Mouse (Mus musculus) left cerebral cortex, adult 8-10 months (tissue): ENCODE measurements around the gene Rmnd5b. TPM values are rescaled to one million over a fixed set of nuclear protein-coding genes. Genes with fewer than 3 reads are reported as not detected.
A peak's percentile ranks its signal among the peaks of the same experiment; 100 is the strongest.
"Not testable (repeated sequence)": the region's sequence is repeated elsewhere in the genome, so short reads cannot be mapped to it uniquely, and the experiment has no call there.

ENCODE experiments used
- DNase-seq, 2 experiments: peaks; one replicate each; pipeline ENCODE4 v3.0.0; 2022; ENCODE audit warnings: low spot score in 2 of 2
- total RNA-seq, 4 experiments: library from RNA; stranded (reverse); gene quantifications; 2 replicates each; pipeline ENCODE4 v1.2.4; 2022

Gene Rmnd5b
- 10 to 100 TPM; 48.2 to 59.4 (median 54.7) TPM for total RNA-seq

GRCm38 (mm10) chr11:51635525-51636322 lies at the start of gene Rmnd5b:
TSS of gene Rmnd5b (minus strand) at chr11:51635896.
- DNase-seq: peak; percentile 92 to 94

- no peak for DNase-seq
These were observed 46.3 kb upstream of the Rmnd5b start for GRCm38 (mm10) chr11:51681976-51682374.

GRCm38 (mm10) chr11:51681324-51681975 lies 45.8 kb upstream of the Rmnd5b start:
- DNase-seq: peak; percentile 46 to 67

GRCm38 (mm10) chr11:51679466-51679865 lies 43.8 kb upstream of the Rmnd5b start:
- no peak for DNase-seq

GRCm38 (mm10) chr11:51677737-51678418 lies 42.2 kb upstream of the Rmnd5b start:
- DNase-seq: no peak

- no peak for DNase-seq
These were observed 39.7 kb upstream of the Rmnd5b start for GRCm38 (mm10) chr11:51675386-51675785.

- no peak for DNase-seq
These were observed 37.6 kb upstream of the Rmnd5b start for GRCm38 (mm10) chr11:51673291-51673690.

- no peak for DNase-seq
These were observed 35.7 kb upstream of the Rmnd5b start for GRCm38 (mm10) chr11:51671376-51671775.

- DNase-seq: no peak
These were observed 35.1 kb upstream of the Rmnd5b start for GRCm38 (mm10) chr11:51670846-51671245.

- not testable (repeated sequence) for DNase-seq
These were observed 29.1 kb upstream of the Rmnd5b start for GRCm38 (mm10) chr11:51664747-51665146.

- DNase-seq: no peak
These were observed 26.9 kb upstream of the Rmnd5b start for GRCm38 (mm10) chr11:51662632-51663031.

GRCm38 (mm10) chr11:51661867-51662365 lies 26.2 kb upstream of the Rmnd5b start:
- no peak for DNase-seq

GRCm38 (mm10) chr11:51658705-51659104 lies 23.0 kb upstream of the Rmnd5b start:
- no peak for DNase-seq

- DNase-seq: no peak
These were observed 22.6 kb upstream of the Rmnd5b start for GRCm38 (mm10) chr11:51658291-51658690.

GRCm38 (mm10) chr11:51656798-51657521 lies 21.3 kb upstream of the Rmnd5b start:
- DNase-seq: no peak

GRCm38 (mm10) chr11:51654891-51655290 lies 19.2 kb upstream of the Rmnd5b start:
- no peak for DNase-seq

- DNase-seq: no peak
These were observed 18.0 kb upstream of the Rmnd5b start for GRCm38 (mm10) chr11:51653736-51654135.

GRCm38 (mm10) chr11:51652889-51653418 lies 17.3 kb upstream of the Rmnd5b start:
- no peak for DNase-seq

- peak in 1 of 2 experiments; percentile 11 for DNase-seq
These were observed 15.2 kb upstream of the Rmnd5b start, which contains the start of the genes N4bp3 and D930048N14Rik for GRCm38 (mm10) chr11:51650691-51651515. TSS of gene N4bp3 (minus strand) at chr11:51650842. TSS of gene D930048N14Rik (plus strand) at chr11:51650954.

- peak in 1 of 2 experiments; percentile 13 for DNase-seq
These were observed 14.6 kb upstream of the Rmnd5b start for GRCm38 (mm10) chr11:51650261-51650660.
